Mouse (Mus musculus) CH12.LX (cell line): ENCODE measurements around the gene Kcnh6. TPM values are rescaled to one million over a fixed set of nuclear protein-coding genes. Genes with fewer than 3 reads are reported as not detected.

Source experiments
- DNase-seq: peaks from one replicate; pipeline ENCODE4 v3.0.0-alpha.2; 2013; ENCODE audit errors: extremely low read depth
- H3K27ac ChIP-seq: 2 replicates; pipeline ENCODE4 v1.5.1; 2012; ENCODE audit warnings: low read depth, mild to moderate bottlenecking, control low read depth, moderate library complexity; ENCODE audit not compliant: insufficient read depth
- H3K27me3 ChIP-seq: replicated peaks from 2 replicates; pipeline ENCODE3; 2012; ENCODE audit warnings: inconsistent platforms
- H3K36me3 ChIP-seq, 2 experiments: replicated peaks in 1 of 2; 2 replicates each; pipeline versions ENCODE3 to v1.6.1; 2012; ENCODE audit warnings: inconsistent platforms in 1 of 2, low read length in 1 of 2, mild to moderate bottlenecking in 1 of 2, mixed read lengths in 1 of 2, moderate library complexity in 1 of 2; ENCODE audit not compliant: control insufficient read depth in 1 of 2, insufficient read depth in 1 of 2
- H3K4me1 ChIP-seq, 2 experiments: 2 replicates each; pipeline ENCODE4 v1.6.1; 2012; ENCODE audit warnings: inconsistent platforms in 1 of 2, moderate library complexity in 1 of 2; ENCODE audit not compliant: insufficient read depth in 2 of 2, control insufficient read depth in 1 of 2
- H3K4me2 ChIP-seq: 2 replicates; pipeline ENCODE4 v1.6.1; 2012; ENCODE audit warnings: low read depth, mild to moderate bottlenecking, control low read depth; ENCODE audit not compliant: poor library complexity, insufficient read depth, severe bottlenecking
- H3K4me3 ChIP-seq, 3 experiments: fragments of 150-350 bp in 1 of 3; sonication (generic) in 1 of 3; replicated peaks in 1 of 3; 2 replicates each; pipeline versions ENCODE3 to v1.5.1; 2011 to 2012; ENCODE audit warnings: low read depth in 2 of 3, low read length in 2 of 3, mild to moderate bottlenecking in 2 of 3, moderate library complexity in 2 of 3, control low read depth in 1 of 3, improper control_type of control experiment in 1 of 3, inconsistent platforms in 1 of 3, mixed read lengths in 1 of 3; ENCODE audit not compliant: poor library complexity in 1 of 3
- H3K79me2 ChIP-seq: replicated peaks from 2 replicates; pipeline ENCODE4 v1.6.1; 2012; ENCODE audit warnings: mild to moderate bottlenecking, moderate library complexity; ENCODE audit not compliant: control insufficient read depth, poor library complexity, insufficient read depth, severe bottlenecking; ENCODE audit errors: extremely low read depth
- H3K9ac ChIP-seq: 2 replicates; pipeline ENCODE4 v1.6.1; 2012; ENCODE audit warnings: low read depth, mild to moderate bottlenecking, control low read depth, moderate library complexity; ENCODE audit not compliant: insufficient read depth
- H3K9me3 ChIP-seq: replicated peaks from 2 replicates; pipeline ENCODE3; 2012; ENCODE audit warnings: low read length, inconsistent platforms, mixed read lengths
- BHLHE40 ChIP-seq: IDR thresholded peaks from 2 replicates; pipeline ENCODE4 v1.6.1; 2011; ENCODE audit warnings: mild to moderate bottlenecking, low read depth, low read length, improper control_type of control experiment
- CHD1 ChIP-seq: IDR thresholded peaks from 2 replicates; pipeline ENCODE4 v1.6.1; 2012; ENCODE audit warnings: low read depth, low read length, improper control_type of control experiment, inconsistent platforms
- CHD2 ChIP-seq: IDR thresholded peaks from 2 replicates; pipeline ENCODE4 v1.6.1; 2011; ENCODE audit warnings: low read length, improper control_type of control experiment
- CTCF ChIP-seq, 2 experiments: IDR thresholded peaks in 1 of 2; conservative IDR thresholded peaks in 1 of 2; 2 replicates each; pipeline ENCODE4 v1.5.1; 2011 to 2012; ENCODE audit warnings: low read depth in 2 of 2, low read length in 2 of 2, improper control_type of control experiment in 1 of 2, inconsistent platforms in 1 of 2, mild to moderate bottlenecking in 1 of 2, moderate library complexity in 1 of 2
- E2F4 ChIP-seq: IDR thresholded peaks from 2 replicates; pipeline ENCODE4 v1.6.1; 2011; ENCODE audit warnings: low read depth, low read length, improper control_type of control experiment; ENCODE audit not compliant: insufficient replicate concordance
- ELF1 ChIP-seq: IDR thresholded peaks from 2 replicates; pipeline ENCODE4 v1.6.1; 2014; ENCODE audit warnings: low read depth, mild to moderate bottlenecking, inconsistent platforms, low read length, improper control_type of control experiment
- EP300 ChIP-seq: IDR thresholded peaks from 2 replicates; pipeline ENCODE4 v1.6.1; 2011; ENCODE audit warnings: low read length, improper control_type of control experiment
- ETS1 ChIP-seq: conservative IDR thresholded peaks from 2 replicates; pipeline ENCODE4 v1.6.1; 2012; ENCODE audit warnings: low read depth, mild to moderate bottlenecking, inconsistent platforms, low read length, improper control_type of control experiment, moderate library complexity
- GABPA ChIP-seq: IDR thresholded peaks from 2 replicates; pipeline ENCODE4 v1.6.1; 2012; ENCODE audit warnings: low read depth, low read length, improper control_type of control experiment, inconsistent platforms; ENCODE audit not compliant: insufficient replicate concordance
- HCFC1 ChIP-seq: IDR thresholded peaks from 2 replicates; pipeline ENCODE4 v1.6.1; 2012; ENCODE audit warnings: low read depth, mild to moderate bottlenecking, inconsistent platforms, low read length, improper control_type of control experiment
- IRF4 ChIP-seq: IDR thresholded peaks from 2 replicates; pipeline ENCODE4 v1.6.1; 2014; ENCODE audit warnings: low read depth, mild to moderate bottlenecking, inconsistent platforms, low read length, improper control_type of control experiment
- JUN ChIP-seq: IDR thresholded peaks from 2 replicates; pipeline ENCODE4 v1.6.1; 2011; ENCODE audit warnings: low read depth, mild to moderate bottlenecking, low read length, improper control_type of control experiment, moderate library complexity; ENCODE audit not compliant: insufficient read depth
- JUND ChIP-seq: conservative IDR thresholded peaks from 2 replicates; pipeline ENCODE4 v1.6.1; 2011; ENCODE audit warnings: low read depth, low read length, improper control_type of control experiment
- KAT2A ChIP-seq: IDR thresholded peaks from 2 replicates; pipeline ENCODE4 v1.6.1; 2012; ENCODE audit warnings: low read length, improper control_type of control experiment, inconsistent platforms; ENCODE audit not compliant: insufficient replicate concordance
- MAFK ChIP-seq: IDR thresholded peaks from 2 replicates; pipeline ENCODE4 v1.6.1; 2011; ENCODE audit warnings: low read length, improper control_type of control experiment; ENCODE audit not compliant: insufficient replicate concordance
- MAX ChIP-seq: IDR thresholded peaks from 2 replicates; pipeline ENCODE4 v1.6.1; 2011; ENCODE audit warnings: low read length, improper control_type of control experiment
- MAZ ChIP-seq: IDR thresholded peaks from 2 replicates; pipeline ENCODE4 v1.6.1; 2012; ENCODE audit warnings: low read depth, mild to moderate bottlenecking, inconsistent platforms, low read length, improper control_type of control experiment, moderate library complexity
- MEF2A ChIP-seq: IDR thresholded peaks from 2 replicates; pipeline ENCODE4 v1.6.1; 2014; ENCODE audit warnings: low read depth, mild to moderate bottlenecking, inconsistent platforms, low read length, improper control_type of control experiment, borderline replicate concordance
- MXI1 ChIP-seq: IDR thresholded peaks from 2 replicates; pipeline ENCODE4 v1.6.1; 2011; ENCODE audit warnings: mild to moderate bottlenecking, low read depth, low read length, improper control_type of control experiment
- MYC ChIP-seq: IDR thresholded peaks from 2 replicates; pipeline ENCODE4 v1.6.1; 2011; ENCODE audit warnings: low read depth, mild to moderate bottlenecking, improper control_type of control experiment, low read length
- NELFE ChIP-seq: IDR thresholded peaks from 2 replicates; pipeline ENCODE4 v1.6.1; 2011; ENCODE audit warnings: low read depth, low read length, improper control_type of control experiment
- NRF1 ChIP-seq: IDR thresholded peaks from 2 replicates; pipeline ENCODE4 v1.6.1; 2014; ENCODE audit warnings: low read depth, mild to moderate bottlenecking, inconsistent platforms, low read length, improper control_type of control experiment, moderate library complexity
- PAX5 ChIP-seq: IDR thresholded peaks from 2 replicates; pipeline ENCODE4 v1.6.1; 2012; ENCODE audit warnings: low read length, inconsistent platforms, mixed read lengths
- POLR2A ChIP-seq: IDR thresholded peaks from 2 replicates; pipeline ENCODE4 v1.6.1; 2011; ENCODE audit warnings: low read depth, mild to moderate bottlenecking, improper control_type of control experiment, low read length
- POLR2AphosphoS2 ChIP-seq: IDR thresholded peaks from 2 replicates; pipeline ENCODE4 v1.6.1; 2011; ENCODE audit warnings: low read depth, low read length, improper control_type of control experiment
- RAD21 ChIP-seq: IDR thresholded peaks from 2 replicates; pipeline ENCODE4 v1.6.1; 2011; ENCODE audit warnings: low read depth, mild to moderate bottlenecking, low read length, improper control_type of control experiment, moderate library complexity
- RCOR1 ChIP-seq: conservative IDR thresholded peaks from 2 replicates; pipeline ENCODE4 v1.6.1; 2012; ENCODE audit warnings: low read depth, mild to moderate bottlenecking, inconsistent platforms, low read length, improper control_type of control experiment
- SIN3A ChIP-seq: IDR thresholded peaks from 2 replicates; pipeline ENCODE4 v1.6.1; 2012; ENCODE audit warnings: low read length, improper control_type of control experiment, inconsistent platforms
- SMC3 ChIP-seq: IDR thresholded peaks from 2 replicates; pipeline ENCODE4 v1.6.1; 2011; ENCODE audit warnings: low read depth, low read length, improper control_type of control experiment
- TBP ChIP-seq: conservative IDR thresholded peaks from 2 replicates; pipeline ENCODE4 v1.6.1; 2011; ENCODE audit warnings: low read depth, low read length, improper control_type of control experiment
- TCF12 ChIP-seq: IDR thresholded peaks from 2 replicates; pipeline ENCODE4 v1.6.1; 2014; ENCODE audit warnings: low read depth, mild to moderate bottlenecking, inconsistent platforms, low read length, improper control_type of control experiment
- UBTF ChIP-seq: IDR thresholded peaks from 2 replicates; pipeline ENCODE4 v1.6.1; 2012; ENCODE audit warnings: low read depth, mild to moderate bottlenecking, inconsistent platforms, low read length, improper control_type of control experiment, moderate library complexity
- USF1 ChIP-seq: IDR thresholded peaks from 2 replicates; pipeline ENCODE4 v1.6.1; 2014; ENCODE audit warnings: low read depth, mild to moderate bottlenecking, inconsistent platforms, low read length, improper control_type of control experiment
- USF2 ChIP-seq: conservative IDR thresholded peaks from 2 replicates; pipeline ENCODE4 v1.6.1; 2011; ENCODE audit warnings: low read depth, low read length, improper control_type of control experiment
- ZC3H11A ChIP-seq: IDR thresholded peaks from 2 replicates; pipeline ENCODE4 v1.6.1; 2012; ENCODE audit warnings: low read depth, mild to moderate bottlenecking, inconsistent platforms, low read length, improper control_type of control experiment
- ZKSCAN1 ChIP-seq: IDR thresholded peaks from 2 replicates; pipeline ENCODE4 v1.6.1; 2012; ENCODE audit warnings: low read depth, inconsistent platforms, low read length, improper control_type of control experiment, borderline replicate concordance
- ZMIZ1 ChIP-seq: IDR thresholded peaks from 2 replicates; pipeline ENCODE4 v1.6.1; 2012; ENCODE audit warnings: low read depth, mild to moderate bottlenecking, inconsistent platforms, low read length, improper control_type of control experiment
- ZNF384 ChIP-seq: IDR thresholded peaks from 2 replicates; pipeline ENCODE4 v1.6.1; 2012; ENCODE audit warnings: low read depth, low read length, improper control_type of control experiment, inconsistent platforms
- dilution Hi-C: fragments of 300-500 bp; cut with MboI; formaldehyde crosslinking; loops from 2 replicates; pipeline ENCODE4 v1.14.3; 2020; ENCODE audit warnings: low sequenced_read_pairs; ENCODE audit not compliant: extremely low pct_unique_long_range_greater_than_20kb, extremely low pct_ligation_motif_present
- in situ Hi-C: fragments of 300-500 bp; cut with MboI; formaldehyde crosslinking; loops from 3 replicates; pipeline ENCODE4 v1.14.3; 2019; ENCODE audit warnings: low sequenced_read_pairs, low pct_ligation_motif_present, low pct_unique_long_range_greater_than_20kb, mixed read lengths
- polyA plus RNA-seq: library from polyadenylated mRNA; unstranded; fragments of >175 nt; gene quantifications from 2 replicates; pipeline ENCODE4 v1.2.1, GENCODE M21; 2012; ENCODE audit warnings: low read depth; ENCODE audit not compliant: insufficient read length
- total RNA-seq, 2 experiments: library from RNA; depleted of rRNA; stranded (reverse); fragments of 300-350 nt in 1 of 2; fragments of >200 nt in 1 of 2; gene quantifications; 2 replicates each; pipeline ENCODE4 v1.2.3; 2012 to 2014

Kcnh6 gene
- total and polyA plus RNA-seq, 3 experiments: 0.19 to 0.25 TPM; not detected in 1

- Histone ChIP-seq H3K79me2 (no peaks in the 10 kb centered on the region), H3K4me3 (no peak overlapping the region), H3K27me3 (peaks cover 92% of the 10 kb centered on the region), H3K9ac (no peak overlapping the region), H3K36me3 (no peaks in the 10 kb centered on the region), H3K4me2 (peak overlapping the region; percentile 30; the same call in 1 of the 2 replicates), H3K4me1 (no peaks in the 10 kb centered on the region), H3K27ac (no peak overlapping the region), H3K9me3 (no peaks in the 10 kb centered on the region)
- DNase-seq: peak; percentile 56
- in situ Hi-C loops (no loop called here), dilution Hi-C loops (no loop called here)
- no peak for TF ChIP-seq MAZ
- no peak for TF ChIP-seq NELFE
- TF ChIP-seq SIN3A: no peak
- TF ChIP-seq CHD2: no peak
- no peak for TF ChIP-seq NRF1
- no peak for TF ChIP-seq POLR2AphosphoS2
- TF ChIP-seq SMC3: peak; percentile 80
- TF ChIP-seq JUND: no peak
- no peak for TF ChIP-seq ELF1
- TF ChIP-seq POLR2A: no peak
- no peak for TF ChIP-seq PAX5
- no peak for TF ChIP-seq ZMIZ1
- no peak for TF ChIP-seq GABPA
- peak; percentile 58 to 86 for TF ChIP-seq CTCF (conservative IDR thresholded peaks at IDR 0.05 in 1 of 2, IDR thresholded peaks at IDR 0.05 in 1 of 2; ENCODE audit: low read depth in 2 of 2, low read length in 2 of 2)
- peak; percentile 60 for TF ChIP-seq RAD21
- no peak for TF ChIP-seq CHD1
- TF ChIP-seq ETS1: no peak
- TF ChIP-seq ZKSCAN1: no peak
- no peak for TF ChIP-seq MXI1
- no peak for TF ChIP-seq JUN
- TF ChIP-seq EP300: no peak
- 0 out of 2 replicates have a peak, but pooled peaks have one; percentile 24 for TF ChIP-seq TBP
- no peak for TF ChIP-seq UBTF
- peak; percentile 22; the same call in 1 of the 2 replicates for TF ChIP-seq ZC3H11A
- TF ChIP-seq KAT2A: no peak
- no peak for TF ChIP-seq ZNF384
- no peak for TF ChIP-seq HCFC1
- TF ChIP-seq RCOR1: no peak
- TF ChIP-seq MAFK: no peak
- TF ChIP-seq E2F4: no peak
- no peak for TF ChIP-seq USF2
- no peak for TF ChIP-seq BHLHE40
- TF ChIP-seq MEF2A: no peak
- TF ChIP-seq MYC: 0 out of 2 replicates have a peak, but pooled peaks have one; percentile 6
- TF ChIP-seq USF1: no peak
- TF ChIP-seq TCF12: 0 out of 2 replicates have a peak, but pooled peaks have one; percentile 16
- no peak for TF ChIP-seq MAX
- TF ChIP-seq IRF4: peak; percentile 38; the same call in 1 of the 2 replicates
These were observed 6.2 kb upstream of the Kcnh6 start for GRCm38 (mm10) chr11:106001718-106002117.
